Mouse (Mus musculus) bone marrow macrophage, adult 2 months (primary cell): ENCODE measurements around the gene Adam15. TPM values are rescaled to one million over a fixed set of nuclear protein-coding genes. Genes with fewer than 3 reads are reported as not detected.
A peak's percentile ranks its signal among the peaks of the same experiment; 100 is the strongest.

Source experiments
- H3K27ac ChIP-seq: 2 replicates; pipeline ENCODE4 v1.5.1; 2012; ENCODE audit warnings: low read depth, low read length; ENCODE audit not compliant: insufficient read depth
- H3K4me1 ChIP-seq: 2 replicates; pipeline ENCODE4 v1.6.1; 2012; ENCODE audit warnings: low read length; ENCODE audit not compliant: control insufficient read depth, insufficient read depth
- H3K4me3 ChIP-seq: 2 replicates; pipeline ENCODE4 v1.5.1; 2012; ENCODE audit warnings: mild to moderate bottlenecking, low read length, moderate library complexity; ENCODE audit not compliant: insufficient read depth
- CTCF ChIP-seq: IDR thresholded peaks from 2 replicates; pipeline ENCODE4 v1.5.1; 2012; ENCODE audit warnings: low read depth, mild to moderate bottlenecking, low read length, moderate library complexity
- POLR2A ChIP-seq: IDR thresholded peaks from 2 replicates; pipeline ENCODE4 v1.6.1; 2012; ENCODE audit warnings: mild to moderate bottlenecking, low read depth, low read length, borderline replicate concordance
- polyA plus RNA-seq: library from polyadenylated mRNA; stranded (reverse); fragments of >200 nt; gene quantifications from 2 replicates; pipeline ENCODE4 v1.2.4, GENCODE M21; 2012; ENCODE audit not compliant: missing spikeins, insufficient read depth, insufficient read length

Adam15 gene
- polyA plus RNA-seq, 1 experiment, result 328 TPM

- Histone ChIP-seq H3K27ac (no peak overlapping the region), H3K4me3 (no peak overlapping the region)
- TF ChIP-seq CTCF (peak; percentile 99), POLR2A (no peak)
Observed at GRCm38 (mm10) chr3:89339416-89339815, 10.4 kb downstream of the Adam15 start.

GRCm38 (mm10) chr3:89337721-89338578, 11.8 kb downstream of the Adam15 start, which contains the start of gene Efna4:
Efna4 (minus strand) TSS chr3:89338028.
- no peak for TF ChIP-seq POLR2A
- TF ChIP-seq CTCF, result no peak
- peak within 1 kb of the TSS; percentile 60 for H3K4me3 ChIP-seq
- H3K4me1 ChIP-seq, result no peaks in the 10 kb centered on the region
- no peak within 1 kb of the TSS for H3K27ac ChIP-seq

More at GRCm38 (mm10) chr3:89339416-89339815, 10.4 kb downstream of the Adam15 start:
- no peaks in the 10 kb centered on the region for H3K4me1 ChIP-seq

DNA sequence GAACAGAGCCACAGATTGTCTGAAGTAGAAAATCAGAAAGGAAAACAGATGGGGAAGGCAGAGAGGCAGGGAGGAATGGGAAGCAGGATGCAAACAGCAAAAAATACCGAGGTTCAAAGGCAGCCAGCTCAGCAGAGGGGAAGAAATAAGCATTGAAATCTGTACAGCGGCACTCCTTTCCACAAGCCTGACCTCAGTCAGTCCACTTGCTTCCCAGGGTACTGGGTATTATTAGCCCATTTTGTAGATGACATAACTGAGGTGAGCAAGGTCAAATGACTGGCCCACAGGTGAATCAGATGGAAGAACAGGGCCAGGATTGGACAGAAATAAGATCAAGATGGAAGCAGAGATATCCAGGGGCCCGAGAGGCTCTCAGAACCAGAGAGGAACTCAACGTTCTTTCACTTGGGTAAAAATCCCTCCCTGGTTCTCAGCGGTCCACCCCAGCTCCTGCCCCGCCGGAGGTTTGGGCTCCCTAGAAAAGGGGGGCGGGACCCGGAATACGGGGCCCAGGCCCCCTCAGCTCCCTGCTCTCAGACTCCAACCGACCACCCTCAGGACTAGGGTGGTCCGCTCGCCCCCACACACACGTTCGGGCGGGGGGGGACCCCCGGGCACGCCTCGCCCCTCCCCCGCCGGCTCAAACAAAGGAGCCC, 12.6 kb downstream of the Adam15 start:
- TF ChIP-seq CTCF, result no peak
- no peak for TF ChIP-seq POLR2A
- peak overlapping the region; percentile 60 for H3K4me3 ChIP-seq
- no peaks in the 10 kb centered on the region for H3K4me1 ChIP-seq
- H3K27ac ChIP-seq, result no peak overlapping the region

- H3K4me3 ChIP-seq, result no peak overlapping the region
- no peaks in the 10 kb centered on the region for H3K4me1 ChIP-seq
- H3K27ac ChIP-seq, result no peak overlapping the region
- TF ChIP-seq POLR2A (no peak), CTCF (no peak)
Observed at GRCm38 (mm10) chr3:89336529-89336928, 13.3 kb downstream of the Adam15 start.

GRCm38 (mm10) chr3:89333053-89333452, 16.7 kb downstream of the Adam15 start:
- no peak overlapping the region for H3K4me3 ChIP-seq
- H3K4me1 ChIP-seq, result no peaks in the 10 kb centered on the region
- no peak for TF ChIP-seq CTCF
- TF ChIP-seq POLR2A, result no peak
- no peak overlapping the region for H3K27ac ChIP-seq

DNA sequence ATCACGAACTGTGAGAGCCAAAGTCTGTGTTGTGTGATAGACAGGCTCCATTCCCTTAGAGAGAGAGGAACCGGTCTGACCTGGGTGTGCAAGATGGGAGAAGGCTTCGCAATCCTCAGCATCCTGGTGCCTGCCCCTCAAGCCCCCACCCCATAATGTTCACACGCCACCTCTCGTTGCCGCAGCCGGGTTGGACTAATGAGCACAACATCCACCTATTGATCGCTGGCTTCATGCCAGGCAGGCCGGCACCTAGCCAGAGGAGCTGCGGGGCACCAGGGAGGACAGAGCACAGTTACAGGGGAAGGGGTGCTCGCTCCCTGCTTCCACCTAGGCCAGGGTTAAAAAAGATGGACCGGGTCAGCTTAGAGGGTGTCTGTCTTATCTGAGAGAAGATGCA, 17.3 kb downstream of the Adam15 start:
- no peak for TF ChIP-seq CTCF
- TF ChIP-seq POLR2A, result no peak
- Histone ChIP-seq H3K4me1 (no peaks in the 10 kb centered on the region), H3K4me3 (no peak overlapping the region), H3K27ac (no peak overlapping the region)

- no peak for TF ChIP-seq POLR2A
- no peak for TF ChIP-seq CTCF
- Histone ChIP-seq H3K27ac (no peak overlapping the region), H3K4me1 (no peaks in the 10 kb centered on the region)
Observed at GRCm38 (mm10) chr3:89332013-89332412, 17.8 kb downstream of the Adam15 start.

DNA sequence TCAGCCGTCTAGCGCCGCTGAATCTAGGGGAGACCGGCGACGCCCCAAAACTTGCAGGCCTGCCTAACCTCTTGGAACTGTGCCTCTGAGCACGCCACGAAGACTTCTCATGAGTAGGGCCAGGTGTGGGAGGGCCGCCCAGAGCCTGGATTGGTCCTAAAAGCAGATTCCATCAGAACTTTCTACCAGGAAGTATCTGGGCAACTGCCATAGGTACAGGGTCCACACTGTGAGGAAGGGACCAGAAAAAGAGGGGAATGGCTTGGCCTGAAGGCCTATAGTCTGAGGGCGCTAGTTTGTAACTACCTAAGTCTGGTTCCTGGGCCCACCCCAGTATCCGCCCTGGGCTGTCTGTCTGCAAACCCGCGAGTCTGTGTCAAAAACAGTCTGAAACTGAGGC, 18.2 kb downstream of the Adam15 start:
- no peak for TF ChIP-seq POLR2A
- TF ChIP-seq CTCF, result no peak
- no peaks in the 10 kb centered on the region for H3K4me1 ChIP-seq
- no peak overlapping the region for H3K4me3 ChIP-seq
- H3K27ac ChIP-seq, result no peak overlapping the region

More at GRCm38 (mm10) chr3:89332013-89332412, 17.8 kb downstream of the Adam15 start:
- H3K4me3 ChIP-seq, result no peak overlapping the region

GRCm38 (mm10) chr3:89330948-89331347, 18.8 kb downstream of the Adam15 start:
- Histone ChIP-seq H3K4me3 (no peak overlapping the region), H3K27ac (no peak overlapping the region), H3K4me1 (no peaks in the 10 kb centered on the region)
- TF ChIP-seq CTCF (no peak), POLR2A (no peak)

GRCm38 (mm10) chr3:89330346-89330745, 19.4 kb downstream of the Adam15 start:
- Histone ChIP-seq H3K4me1 (no peaks in the 10 kb centered on the region), H3K4me3 (no peak overlapping the region), H3K27ac (no peak overlapping the region)
- no peak for TF ChIP-seq CTCF
